Mouse (Mus musculus) cerebellum, adult 18-20 months (tissue): ENCODE measurements at regions not wholly inside any gene's neighbourhood (a gene's known extent, or its start where the extent isn't known, plus 50 kb on each side); places are given as distances from the start of the nearest gene placed in this dataset.

Source experiments
- DNase-seq, 2 experiments: peaks; one replicate each; pipeline ENCODE4 v3.0.0; 2021

DNA sequence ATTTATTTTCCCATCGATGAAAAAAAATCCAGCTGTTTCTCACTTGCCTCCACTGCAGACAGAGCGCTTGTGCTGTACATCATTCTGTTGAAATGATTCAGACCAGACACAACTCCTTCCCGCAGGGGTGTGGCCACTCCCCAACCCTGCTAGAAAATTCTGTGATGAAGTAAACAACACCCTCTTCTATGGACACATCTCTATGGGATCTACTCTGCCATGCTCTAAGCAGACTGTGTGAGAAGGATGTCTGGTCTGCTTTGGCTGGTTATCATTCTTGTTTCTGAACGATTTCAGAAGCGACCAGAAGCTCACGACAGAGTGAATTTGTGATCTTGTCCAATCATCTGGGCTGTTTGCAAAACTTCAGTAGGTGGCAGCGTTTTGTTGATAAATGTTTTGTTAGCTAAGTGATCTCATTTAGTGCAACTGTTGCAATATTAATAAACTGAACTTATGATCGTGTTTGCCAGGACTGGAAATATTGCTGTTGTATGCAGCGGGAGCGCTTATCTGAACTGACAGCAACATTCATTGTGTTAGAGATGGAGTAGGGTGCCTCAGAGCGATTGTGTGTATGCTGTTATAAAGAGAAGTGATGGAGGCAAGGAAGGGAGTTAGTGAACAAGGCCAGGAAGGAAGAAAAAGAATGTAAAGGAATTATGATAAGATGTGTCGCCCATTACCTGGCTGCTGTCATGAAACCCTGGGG lies 605.2 kb upstream of the Nox3 start:
- no peak for DNase-seq

DNA sequence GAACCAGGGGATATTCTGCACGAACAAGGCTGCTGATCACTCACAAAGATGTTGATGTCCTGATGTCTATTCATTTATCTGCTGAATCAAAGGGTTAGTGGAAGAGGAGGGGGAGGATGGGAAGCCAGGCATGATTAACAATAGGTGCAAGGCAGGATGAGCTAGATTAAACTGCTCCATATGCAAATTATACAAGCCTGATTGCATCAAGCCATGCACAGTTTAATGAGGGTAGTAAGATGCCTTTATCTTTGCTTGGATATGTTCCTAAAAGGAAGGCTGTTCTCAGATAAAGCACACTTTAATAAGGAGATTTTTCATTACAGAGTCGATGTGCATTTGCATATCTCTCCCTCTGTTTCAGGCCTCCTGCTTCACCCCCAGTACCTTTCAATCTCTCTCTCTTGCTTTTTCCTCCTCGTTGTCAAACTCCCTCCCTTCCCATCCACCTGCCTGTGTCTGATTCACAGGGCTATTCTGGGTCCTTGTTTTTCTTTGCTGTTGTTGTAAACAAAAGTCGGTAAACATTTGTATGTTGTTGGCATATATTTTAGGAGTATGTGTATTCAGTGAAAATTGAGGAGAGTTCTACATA lies 615.8 kb upstream of the Nox3 start:
- no peak for DNase-seq

DNA sequence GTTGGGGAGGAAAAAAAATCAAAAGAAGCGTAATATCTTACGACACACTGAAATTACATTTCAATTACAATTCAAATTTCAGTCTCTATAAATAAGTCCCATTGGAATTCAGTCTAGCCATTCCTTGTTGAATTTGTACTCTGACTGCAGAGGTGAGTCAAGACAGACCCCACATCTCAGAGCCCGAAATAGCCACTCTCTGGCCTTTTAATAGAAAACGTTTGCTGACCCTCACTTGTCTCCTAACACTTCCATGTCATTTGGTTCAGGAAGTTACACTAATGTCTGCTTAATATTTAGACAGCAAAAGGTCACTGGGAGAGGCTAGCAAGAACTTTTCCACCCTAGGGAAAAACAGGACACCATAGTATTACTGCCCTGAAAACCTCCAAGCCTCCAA lies 623.1 kb upstream of the Nox3 start:
- DNase-seq: no peak

DNA sequence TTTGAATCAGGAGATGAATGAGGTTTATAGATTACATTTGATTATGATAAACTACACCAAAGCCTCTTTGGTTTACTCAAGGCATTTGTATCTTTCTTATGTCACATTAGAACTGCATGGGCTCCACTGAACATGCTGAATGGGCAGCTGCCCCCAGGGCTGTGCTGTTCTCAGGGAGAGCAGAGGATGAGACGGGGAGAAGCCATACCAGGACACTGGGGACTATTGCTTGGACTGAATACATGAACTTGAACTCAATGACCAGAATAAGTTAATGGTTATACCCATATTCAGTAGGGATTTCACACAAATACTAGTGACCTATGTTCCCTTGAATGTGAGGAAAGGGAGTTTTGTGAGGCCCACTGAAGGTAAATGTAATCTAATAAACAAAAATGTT lies 632.7 kb upstream of the Nox3 start:
- no peak for DNase-seq

DNA sequence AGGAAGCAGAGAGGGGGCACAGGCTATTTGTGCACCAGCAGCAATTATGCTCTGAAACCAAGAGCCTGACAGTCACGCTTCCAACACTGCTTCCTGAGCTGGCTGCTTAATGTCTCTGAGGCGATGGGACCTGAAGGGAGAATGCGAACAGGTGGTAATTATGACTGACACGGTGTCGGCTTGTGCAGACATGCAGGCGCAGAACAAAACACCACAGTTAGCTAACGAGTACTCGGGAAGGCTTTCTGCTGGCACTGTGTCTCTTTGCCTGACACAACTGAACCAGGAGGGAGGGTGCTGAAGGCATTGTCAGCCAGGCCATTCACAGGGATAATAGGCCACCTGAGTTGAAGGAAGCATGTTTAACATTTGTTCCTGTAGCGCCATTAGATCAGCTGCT lies 635.6 kb upstream of the Nox3 start:
- DNase-seq: no peak

DNA sequence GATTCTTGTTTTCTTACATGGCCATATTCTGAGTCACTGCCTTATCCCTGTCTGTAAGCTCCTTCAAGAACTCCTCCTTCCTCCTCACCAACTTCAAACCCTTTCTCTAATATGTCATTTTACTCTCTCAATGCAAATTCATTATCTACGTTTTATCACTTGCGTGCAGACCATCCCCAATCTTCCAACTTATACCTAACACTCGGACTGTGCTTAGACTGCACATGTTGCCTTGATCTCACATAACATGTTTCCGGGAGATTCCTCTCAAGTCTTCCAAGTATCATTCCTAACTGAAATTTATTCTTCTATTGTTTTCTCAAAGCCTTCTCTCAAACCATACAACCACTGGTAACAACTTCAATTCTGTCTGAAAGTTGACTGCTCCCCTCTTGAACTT lies 637.0 kb upstream of the Nox3 start:
- no peak for DNase-seq

DNA sequence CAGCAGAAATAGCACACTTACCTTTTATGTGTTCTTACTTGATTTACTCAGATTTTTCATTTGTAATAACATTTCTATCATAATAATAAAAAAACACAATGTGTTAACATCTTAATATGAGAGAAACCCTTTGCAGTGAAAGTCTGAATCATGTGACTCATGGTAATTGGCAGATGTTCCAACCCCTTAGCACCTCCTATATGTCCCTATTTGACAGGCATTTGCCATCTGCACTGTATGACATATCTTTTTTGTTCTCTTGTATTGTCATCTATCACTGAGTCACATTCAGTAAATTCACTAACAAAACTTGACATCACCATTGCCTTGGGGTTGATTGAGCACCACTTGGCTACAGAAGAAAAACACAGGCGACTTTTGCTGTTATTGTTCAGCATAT lies 641.1 kb upstream of the Arid1b start:
- no peak for DNase-seq

DNA sequence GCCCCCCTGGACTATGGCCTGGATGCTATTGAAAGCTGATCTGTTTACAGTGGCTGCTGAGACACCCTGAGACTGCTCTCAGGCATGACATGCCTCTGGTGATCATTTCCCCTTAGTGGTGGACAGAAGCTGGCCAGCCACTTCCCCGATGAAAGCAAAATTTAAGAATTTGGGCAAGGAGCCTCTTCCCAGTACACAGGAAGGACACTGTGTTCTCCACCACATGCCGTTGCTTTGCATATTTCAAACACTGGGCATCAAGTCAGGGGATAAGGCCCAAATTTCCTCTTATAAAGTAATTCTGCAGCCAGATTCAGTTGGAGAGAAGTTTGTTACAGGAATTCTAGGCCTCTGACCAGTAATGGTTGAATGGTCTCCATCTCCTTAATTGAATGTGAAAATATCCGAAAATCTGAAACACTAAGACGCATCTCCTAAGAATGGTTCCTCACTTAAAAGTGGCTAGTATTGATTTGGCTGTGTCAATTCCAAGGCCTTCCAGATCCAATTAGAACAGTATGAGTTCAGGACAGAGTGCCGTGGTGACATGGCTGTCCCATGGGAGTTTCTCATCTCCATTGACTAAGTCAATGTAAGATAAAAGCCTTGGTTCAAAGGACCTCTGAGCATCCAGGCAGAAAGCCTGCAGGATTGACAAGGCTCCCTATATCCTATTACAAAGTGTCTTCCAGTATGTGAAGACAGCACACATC lies 638.5 kb upstream of the Arid1b start:
- DNase-seq: peak in 1 of 2 experiments; percentile 2

DNA sequence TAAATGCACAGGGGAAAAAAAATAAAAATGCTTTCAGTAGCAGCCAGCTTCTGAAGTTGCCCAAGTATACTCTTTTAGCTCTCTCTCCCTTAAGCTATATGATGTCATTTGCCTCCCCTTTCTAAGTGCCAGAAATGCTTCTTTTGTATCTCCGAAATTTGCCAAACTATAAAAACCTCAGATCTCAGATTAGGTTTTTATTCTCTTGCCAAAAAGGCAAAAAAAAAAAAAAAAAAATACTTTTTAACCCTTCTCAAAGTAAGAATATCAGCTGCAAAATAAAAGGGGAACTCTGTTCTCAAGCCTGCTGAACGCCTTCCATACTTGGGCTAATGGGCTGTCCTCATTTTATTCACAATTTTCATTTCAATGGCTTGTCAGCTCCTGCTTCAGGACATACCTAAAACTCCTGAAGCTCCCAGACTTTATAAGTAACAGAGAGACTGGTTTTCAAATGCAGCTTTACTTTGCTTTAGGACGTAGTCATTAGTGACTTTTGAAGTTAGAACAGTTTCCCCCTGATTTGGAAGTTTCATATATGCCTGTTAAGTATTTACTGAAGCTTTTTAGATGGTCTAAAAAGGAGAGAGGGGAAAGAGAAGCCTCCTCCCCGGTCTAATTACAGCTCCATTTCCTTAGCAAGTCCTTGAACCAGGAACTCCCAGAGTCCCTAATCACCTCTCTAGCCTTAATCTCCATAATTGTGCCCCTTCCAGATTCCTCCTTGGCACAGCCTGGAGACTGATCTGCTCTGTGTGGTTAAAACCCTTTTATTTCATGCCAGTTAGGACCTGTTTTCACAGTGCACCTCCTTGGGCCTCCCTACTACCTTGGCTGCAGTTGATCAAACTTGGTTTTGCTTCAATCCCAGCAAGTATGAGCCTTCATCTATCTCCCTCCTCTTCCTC lies 633.5 kb upstream of the Arid1b start:
- no peak for DNase-seq

DNA sequence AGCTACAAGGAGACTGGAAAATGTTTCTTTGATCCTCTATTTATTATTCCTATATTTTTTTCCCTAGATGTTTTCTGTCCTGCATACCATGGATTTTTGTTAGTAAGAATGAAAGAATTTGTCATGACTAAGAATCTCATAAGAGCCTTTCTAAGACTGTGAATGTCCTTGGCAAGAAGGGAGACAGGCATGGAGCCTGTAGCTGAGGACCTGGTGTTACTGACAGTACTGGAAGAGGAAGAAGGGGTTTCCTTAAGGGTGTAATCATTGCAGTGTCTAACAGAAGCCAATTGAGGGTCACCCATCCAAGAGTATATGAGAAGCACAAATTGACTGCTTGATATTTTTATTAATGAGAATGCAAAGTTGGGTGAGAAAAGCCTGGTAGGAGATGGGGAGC lies 628.3 kb upstream of the Arid1b start:
- no peak for DNase-seq

DNA sequence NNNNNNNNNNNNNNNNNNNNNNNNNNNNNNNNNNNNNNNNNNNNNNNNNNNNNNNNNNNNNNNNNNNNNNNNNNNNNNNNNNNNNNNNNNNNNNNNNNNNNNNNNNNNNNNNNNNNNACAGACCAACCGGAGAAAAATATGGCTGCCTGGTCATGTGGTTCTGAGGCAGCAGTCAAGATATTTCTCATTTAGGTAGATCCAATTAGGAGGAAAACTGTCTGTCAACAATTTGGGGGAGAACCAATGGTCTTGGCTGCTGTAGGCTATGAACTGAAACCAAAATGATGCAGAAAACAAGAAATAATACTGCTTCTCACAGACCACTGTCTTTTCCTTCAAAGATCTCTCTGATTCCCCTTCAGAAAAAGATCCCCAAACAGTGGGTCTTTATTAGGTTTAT lies 613.7 kb upstream of the Arid1b start:
- DNase-seq: no peak

DNA sequence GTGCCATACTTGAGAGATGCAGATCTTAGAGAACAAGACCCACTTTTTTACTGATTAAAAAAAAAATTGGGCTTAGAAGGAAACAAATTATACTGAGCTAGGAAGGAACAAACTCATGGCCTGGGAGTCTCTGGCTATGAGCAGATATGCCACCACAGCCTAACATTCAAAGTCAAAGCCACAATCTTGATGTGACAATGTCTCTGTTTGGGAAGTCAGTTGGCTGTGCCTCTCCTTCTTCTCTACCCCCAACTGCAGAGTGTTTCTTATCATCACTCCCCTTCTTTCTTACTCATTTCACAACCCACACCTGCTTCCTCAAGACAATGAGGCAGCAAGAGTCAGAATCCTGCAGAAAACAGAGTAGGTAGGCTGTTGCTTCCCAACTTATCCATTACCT lies 613.3 kb upstream of the Arid1b start:
- no peak for DNase-seq

DNA sequence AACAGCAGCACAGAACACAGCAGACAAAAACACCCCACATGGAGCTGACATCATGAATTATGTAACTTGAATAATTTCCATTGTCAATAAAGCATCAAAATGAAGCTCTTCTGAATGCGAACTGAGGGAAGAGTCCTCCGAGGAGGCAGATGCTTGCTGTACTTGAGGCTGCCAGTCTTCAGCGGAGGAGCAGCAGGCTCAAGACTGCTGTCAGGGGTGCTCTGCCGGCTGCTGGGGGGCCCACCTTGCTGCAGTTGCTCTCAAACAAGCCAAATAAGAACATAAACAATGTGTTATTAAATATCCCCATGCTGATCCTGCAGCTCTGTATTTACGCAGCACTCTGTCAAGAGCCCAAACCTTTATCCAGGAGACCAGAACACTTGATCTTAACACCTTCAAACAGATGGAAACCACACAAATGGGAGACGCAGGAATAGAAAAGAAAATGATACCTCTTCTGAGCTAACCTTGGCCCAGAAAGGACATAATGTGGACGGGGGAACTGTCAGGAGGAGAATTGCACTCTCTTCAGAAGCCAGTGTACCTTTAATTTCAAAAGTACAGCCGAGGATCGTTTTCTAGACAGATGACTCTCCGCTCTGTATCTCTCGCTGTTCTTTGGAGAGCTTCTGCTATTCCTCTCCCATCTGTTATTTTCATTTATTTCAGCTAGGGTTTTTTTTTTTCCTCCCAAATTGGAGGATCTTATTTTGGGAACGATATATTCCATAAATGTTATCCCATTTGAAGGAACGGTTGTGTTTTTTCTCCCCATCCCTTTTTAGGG lies 612.0 kb upstream of the Arid1b start:
- no peak for DNase-seq

DNA sequence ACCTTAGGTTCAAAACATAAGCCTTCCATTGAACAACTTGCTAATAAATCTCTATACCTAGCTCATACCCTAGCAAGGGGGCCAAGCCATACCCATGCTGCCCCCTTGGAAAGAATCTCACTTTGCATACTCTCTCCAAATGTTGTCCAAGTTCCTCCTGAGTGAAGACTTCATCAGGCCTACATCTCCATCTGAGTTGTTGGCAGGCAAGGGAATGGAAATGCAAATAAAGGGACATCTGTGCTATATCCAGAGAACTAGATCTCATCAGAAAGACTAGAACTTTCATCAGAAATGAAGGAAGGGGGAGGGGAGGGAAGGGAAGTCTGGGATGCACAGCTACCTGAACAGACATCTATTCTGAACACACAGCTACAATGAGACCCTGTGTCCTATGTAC lies 611.4 kb upstream of the Arid1b start:
- DNase-seq: no peak

DNA sequence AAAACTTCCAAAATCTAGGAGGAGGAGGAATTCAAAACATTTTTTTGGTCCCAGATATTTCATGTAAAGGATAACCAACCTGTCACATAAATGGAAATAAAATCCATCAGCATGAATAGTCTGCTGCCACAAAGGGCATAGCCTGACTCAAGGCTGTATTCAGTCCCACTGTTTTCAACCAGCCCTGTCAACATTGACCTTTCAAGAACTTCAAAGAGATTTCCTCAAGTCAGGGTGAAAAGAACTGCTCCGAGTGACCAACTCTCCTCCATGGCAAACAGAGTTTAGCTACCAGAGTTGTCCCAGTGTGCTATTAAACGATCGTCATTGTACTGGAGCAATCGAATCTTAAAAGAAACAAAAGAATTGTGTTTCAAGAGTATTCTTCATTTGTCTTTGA lies 606.5 kb upstream of the Arid1b start:
- no peak for DNase-seq

DNA sequence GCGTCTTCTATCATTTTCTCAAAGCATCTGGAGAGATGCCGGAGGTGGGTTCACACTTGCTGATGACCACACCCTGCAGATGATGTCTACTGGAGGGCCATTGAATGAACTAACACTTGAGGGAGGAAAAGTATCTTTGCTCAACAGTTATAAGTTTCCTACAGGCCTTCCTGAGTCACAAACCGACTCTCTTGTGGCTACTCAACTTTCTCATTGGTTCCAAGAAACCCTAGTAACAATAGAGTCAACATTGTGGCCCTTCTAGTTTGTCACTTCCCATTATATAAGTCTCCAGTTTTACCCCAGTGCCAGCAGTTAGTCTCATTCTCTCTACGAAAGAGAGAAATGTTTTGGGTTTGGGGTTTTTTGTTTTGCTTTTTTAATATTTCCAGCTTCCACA lies 604.1 kb upstream of the Arid1b start:
- DNase-seq: no peak

DNA sequence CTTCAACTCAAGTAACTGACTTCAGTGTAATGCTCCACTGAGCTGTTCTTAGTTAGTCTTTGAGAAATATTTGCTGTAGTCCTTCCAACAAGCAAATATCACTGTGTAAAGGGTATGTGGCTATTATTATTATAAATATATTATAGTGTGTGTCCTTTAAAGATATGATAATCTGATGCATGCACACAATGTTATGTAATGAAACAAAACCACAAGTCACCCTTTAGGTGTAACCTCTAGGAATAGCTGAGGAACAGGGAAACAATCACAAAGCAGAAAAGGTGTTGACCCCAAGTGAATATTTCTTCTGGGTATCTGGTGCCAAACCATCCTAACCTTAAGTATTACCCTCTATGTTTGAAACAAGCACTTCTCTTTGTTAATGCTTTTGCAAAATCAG lies 603.6 kb upstream of the Arid1b start:
- DNase-seq: no peak

DNA sequence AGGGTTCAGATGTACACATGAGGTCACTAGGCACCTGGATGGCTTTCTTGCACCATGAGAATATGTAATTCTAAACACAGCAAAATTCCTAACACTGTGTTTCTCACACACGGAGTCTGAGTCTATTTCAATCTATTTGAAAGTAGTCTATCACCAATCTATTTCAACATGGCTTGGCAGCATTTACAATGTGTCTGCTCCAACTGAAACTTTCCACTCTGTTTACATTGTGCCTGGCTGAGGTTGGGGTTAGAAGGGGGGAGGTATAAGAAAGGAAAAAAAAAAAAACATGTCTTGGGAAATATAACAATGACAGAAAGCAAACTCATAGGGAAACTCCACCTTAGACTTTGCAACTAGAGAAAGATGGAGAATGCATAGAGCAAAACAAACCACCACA lies 602.9 kb upstream of the Arid1b start:
- no peak for DNase-seq

DNA sequence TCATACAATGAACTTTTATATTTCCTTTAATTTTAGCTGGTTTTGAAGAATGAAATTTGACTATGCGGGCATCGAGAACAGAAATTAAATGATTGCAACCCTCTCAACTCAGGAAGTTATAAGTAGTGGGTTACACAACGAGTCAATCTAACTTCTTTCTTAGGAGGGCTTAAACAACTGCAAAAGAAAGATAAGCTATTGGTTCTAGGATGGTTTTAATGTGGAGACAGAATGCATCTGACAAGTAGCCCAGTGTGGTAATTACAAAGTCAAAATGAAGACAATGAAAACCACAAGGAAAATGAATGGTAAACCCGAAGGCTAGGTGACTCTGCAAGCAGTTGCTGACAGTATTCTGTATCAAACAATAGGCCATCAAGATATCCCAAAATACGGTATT lies 598.0 kb upstream of the Arid1b start:
- DNase-seq: no peak

DNA sequence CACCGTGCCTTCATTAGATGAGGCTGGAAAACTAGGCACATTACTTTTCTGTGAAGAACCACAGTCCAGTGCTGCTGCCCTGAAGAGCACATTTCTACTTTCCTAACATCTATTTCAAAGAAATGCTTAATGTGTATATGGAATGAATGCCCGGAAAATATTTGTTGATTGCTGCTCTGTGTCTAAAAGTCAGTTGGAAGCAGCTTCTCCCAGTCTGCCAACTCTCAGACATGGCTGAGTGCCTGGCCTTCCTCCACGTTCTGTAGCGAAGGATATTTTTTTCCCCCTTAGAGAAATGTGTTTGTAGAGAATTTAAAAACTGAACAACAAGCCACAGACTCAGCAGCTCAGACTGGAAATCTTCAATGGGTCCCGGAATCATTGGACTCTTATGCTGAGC lies 576.4 kb upstream of the Arid1b start:
- no peak for DNase-seq

DNA sequence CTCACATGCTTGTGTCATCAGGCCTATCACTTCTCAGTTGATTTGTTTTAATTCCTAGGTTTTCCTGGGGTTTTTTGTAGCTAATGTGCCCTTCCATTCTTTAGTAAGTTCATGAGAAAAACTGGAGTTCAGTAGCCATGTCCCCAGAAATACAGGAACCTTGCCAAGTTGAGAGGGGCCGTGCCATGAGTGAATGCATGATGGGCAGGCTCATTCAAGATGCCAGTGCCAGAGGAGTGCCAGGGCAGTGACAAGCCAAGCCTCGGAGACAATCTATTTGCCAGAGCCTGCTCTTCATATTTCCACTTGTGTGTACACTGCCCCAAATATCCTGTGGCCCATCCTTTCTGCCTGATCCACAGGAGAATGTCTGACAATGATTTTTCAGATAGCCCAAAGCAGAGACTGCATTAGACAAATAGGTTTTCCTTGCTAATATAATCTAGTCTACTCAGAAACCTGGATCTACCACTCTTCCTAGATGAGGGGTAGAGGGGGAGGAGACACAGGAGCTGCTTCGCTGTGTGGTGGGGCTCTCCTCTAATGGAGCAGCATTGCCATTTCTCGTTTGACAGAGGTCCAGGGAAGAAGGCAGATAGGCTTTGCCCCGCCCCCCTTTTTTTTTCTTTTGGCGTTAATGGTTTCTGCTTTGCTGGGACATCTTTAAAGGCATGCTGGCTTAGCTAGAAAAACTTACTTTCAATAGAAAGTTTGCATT lies 569.5 kb upstream of the Arid1b start:
- DNase-seq: no peak

DNA sequence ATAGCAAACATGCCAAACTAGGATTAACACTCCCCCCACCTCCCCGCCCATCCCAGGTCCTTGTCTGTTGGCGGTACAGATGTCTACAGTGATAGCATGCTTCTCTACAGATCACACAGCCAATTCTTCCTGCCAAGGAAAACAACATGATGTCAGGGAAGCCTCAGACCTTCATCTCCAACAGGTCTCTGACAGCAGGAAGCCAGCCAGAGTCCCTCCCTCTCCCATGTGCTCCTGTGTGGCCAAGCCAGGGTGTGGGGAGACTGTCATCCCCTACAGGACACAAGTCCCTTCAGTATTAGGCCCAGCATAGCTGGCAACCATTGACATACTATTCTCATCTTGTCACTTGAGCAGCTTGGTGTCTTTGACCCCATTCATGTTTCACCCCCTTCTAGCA lies 568.8 kb upstream of the Arid1b start:
- DNase-seq: no peak
